Mouse (Mus musculus): Measurements from ENCODE around the gene Fbxw22. TPM values are rescaled to one million over a fixed set of nuclear protein-coding genes. Genes with fewer than 3 reads are reported as not detected.
"Not testable (repeated sequence)": the region's sequence is repeated elsewhere in the genome, so short reads cannot be mapped to it uniquely, and the experiment has no call there.

Gene Fbxw22
- not detected in 2 replicates for polyA plus RNA-seq (2015; fragmentation: Nextera tagmentation; extraction: Ambion mirVana)

DNA sequence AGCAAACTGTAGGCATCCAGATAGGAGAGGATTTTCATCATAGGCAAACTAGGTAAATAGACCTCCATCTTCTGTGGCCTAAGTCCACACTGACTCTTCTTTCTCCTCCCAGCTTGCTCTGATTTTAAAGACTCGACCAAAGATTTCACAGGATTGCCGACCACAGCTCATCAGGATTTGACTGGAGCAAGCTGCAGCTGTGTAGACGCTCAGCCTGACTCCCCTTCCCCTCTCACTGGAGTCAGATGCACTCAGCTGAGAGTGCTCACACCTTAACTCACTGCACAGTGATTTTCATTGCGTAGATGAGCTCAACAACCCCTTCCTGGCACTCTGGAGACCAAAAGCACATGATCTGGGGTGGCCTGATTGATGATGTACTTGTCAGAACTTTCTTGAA, at the start of gene Fbxw22:
TSS of gene Fbxw22 (minus strand) at position 101 of the 400 bp plus-strand sequence.
- H3K9me3 ChIP-seq; ATAC-seq (ENCODE audit: insufficient number of reproducible peaks, insufficient read depth, low FRiP score, low TSS enrichment, low read depth); H3K4me3 ChIP-seq; H3K27me3 ChIP-seq; H3K36me3 ChIP-seq; H3K27ac ChIP-seq; H3K9ac ChIP-seq; H3K4me1 ChIP-seq; H3K4me2 ChIP-seq: not testable (repeated sequence)
- 69% methylated on average over 4 of the region's 4 CpGs for WGBS

DNA sequence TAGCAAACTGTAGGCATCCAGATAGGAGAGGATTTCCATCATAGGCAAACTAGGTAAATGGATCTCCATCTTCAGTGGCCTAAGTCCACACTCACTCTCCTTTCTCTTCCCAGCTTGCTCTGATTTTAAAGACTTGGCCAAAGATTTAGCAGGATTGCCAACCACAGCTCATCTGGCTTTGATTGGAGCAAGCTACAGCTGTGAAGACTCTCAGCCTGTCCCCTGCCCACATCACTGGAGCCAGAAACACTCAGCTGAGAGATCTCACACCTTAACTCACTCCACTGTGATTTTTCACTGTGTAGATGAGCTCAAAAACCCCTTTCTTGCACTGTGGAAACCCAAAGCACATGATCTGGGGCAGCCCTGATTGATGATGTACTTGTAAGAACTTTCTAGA, 44.9 kb upstream of the Fbxw22 start, which contains the start of gene Fbxw16:
TSS of gene Fbxw16 (minus strand) at position 101 of the 400 bp plus-strand sequence.
- Histone ChIP-seq H3K4me1 (no peaks in the 10 kb centered on the region), H3K9me3 (no peaks in the 10 kb centered on the region), H3K27ac (no peak within 1 kb of the TSS), H3K36me3 (no peaks in the 10 kb centered on the region), H3K4me2 (no peak within 1 kb of the TSS), H3K9ac (no peak within 1 kb of the TSS), H3K27me3 (no peaks in the 10 kb centered on the region), H3K4me3 (no peak within 1 kb of the TSS)
- ATAC-seq (ENCODE audit: insufficient number of reproducible peaks, insufficient read depth, low FRiP score, low TSS enrichment, low read depth): no peak

DNA sequence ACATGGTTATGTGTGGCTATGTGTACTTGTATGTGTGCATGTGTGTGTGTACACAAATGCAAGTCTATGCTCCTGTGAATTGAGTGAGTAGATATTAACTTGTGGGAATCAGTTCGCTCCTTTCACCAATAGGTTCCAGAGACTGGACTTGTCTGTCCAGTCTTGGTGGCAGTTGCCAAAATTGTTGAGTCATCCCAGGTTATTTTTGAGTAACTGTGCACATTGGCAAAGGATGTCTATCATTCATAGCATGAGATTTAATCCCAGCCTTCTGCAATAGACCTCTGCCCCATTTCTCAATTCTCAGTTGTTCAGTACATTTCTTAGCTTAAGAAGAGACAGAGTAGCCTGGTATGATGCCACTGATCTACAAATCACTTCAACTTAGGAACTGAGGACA, 28.9 kb upstream of the Fbxw22 start:
- whole genome bisulfite sequencing: 81% methylated on average over 1 of the region's 1 CpGs
- no peak overlapping the region for H3K27ac ChIP-seq
- ATAC-seq (ENCODE audit: insufficient number of reproducible peaks, insufficient read depth, low FRiP score, low TSS enrichment, low read depth): no peak
- H3K9me3 ChIP-seq: no peaks in the 10 kb centered on the region
- no peaks in the 10 kb centered on the region for H3K36me3 ChIP-seq
- no peaks in the 10 kb centered on the region for H3K27me3 ChIP-seq
- no peak overlapping the region for H3K9ac ChIP-seq
- H3K4me2 ChIP-seq: no peak overlapping the region
- no peaks in the 10 kb centered on the region for H3K4me1 ChIP-seq
- H3K4me3 ChIP-seq: no peak overlapping the region

DNA sequence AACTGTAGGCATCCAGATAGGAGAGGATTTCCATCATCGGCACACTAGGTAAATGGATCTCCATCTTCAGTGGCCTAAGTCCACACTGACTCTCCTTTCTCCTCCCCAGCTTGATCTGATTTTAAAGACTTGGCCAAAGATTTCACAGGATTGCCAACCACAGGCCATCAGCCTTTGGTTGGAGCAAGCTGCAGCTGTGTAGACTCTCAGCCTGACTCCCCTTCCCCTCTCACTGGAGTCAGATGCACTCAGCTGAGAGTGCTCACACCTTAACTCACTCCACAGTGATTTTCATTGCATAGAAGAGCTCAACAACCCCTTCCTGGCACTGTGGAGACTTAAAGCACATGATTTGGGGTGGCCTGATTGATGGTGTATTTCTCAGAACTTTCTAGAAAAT, 64.5 kb downstream of the Fbxw22 start, which contains the start of gene Fbxw28:
TSS of gene Fbxw28 (minus strand) at position 101 of the 400 bp plus-strand sequence.
- H3K27ac ChIP-seq: not testable (repeated sequence)

More for the DNA sequence above, 64.5 kb downstream of the Fbxw22 start, which contains the start of gene Fbxw28:
- WGBS: no CpG with 5 or more reads among the region's 1 CpGs
- H3K27me3 ChIP-seq; H3K4me3 ChIP-seq; H3K9me3 ChIP-seq; H3K4me2 ChIP-seq; H3K9ac ChIP-seq; H3K4me1 ChIP-seq; ATAC-seq (ENCODE audit: insufficient number of reproducible peaks, insufficient read depth, low FRiP score, low TSS enrichment, low read depth); H3K36me3 ChIP-seq: not testable (repeated sequence)

Other genes starting within 250 kb of the Fbxw22 start
- not detected in 2 replicates for gene Fbxw21, start 242.3 kb downstream of the Fbxw22 start, polyA plus RNA-seq (2015; fragmentation: Nextera tagmentation; extraction: Ambion mirVana)
- not detected in 2 replicates for gene Fbxw13, start 208.3 kb downstream of the Fbxw22 start, polyA plus RNA-seq (2015; fragmentation: Nextera tagmentation; extraction: Ambion mirVana)
- gene Fbxw20, start 169.5 kb downstream of the Fbxw22 start, polyA plus RNA-seq (2015; fragmentation: Nextera tagmentation; extraction: Ambion mirVana): not detected in 2 replicates
- not detected in 2 replicates for gene Fbxw14, start 116.6 kb downstream of the Fbxw22 start, polyA plus RNA-seq (2015; fragmentation: Nextera tagmentation; extraction: Ambion mirVana)
- gene Fbxw28, start 64.6 kb downstream of the Fbxw22 start, polyA plus RNA-seq (2015; fragmentation: Nextera tagmentation; extraction: Ambion mirVana): not detected in 2 replicates
- gene Fbxw16, start 44.8 kb upstream of the Fbxw22 start, polyA plus RNA-seq (2015; fragmentation: Nextera tagmentation; extraction: Ambion mirVana): not detected in 2 replicates
- gene Fbxw19, start 91.6 kb upstream of the Fbxw22 start, polyA plus RNA-seq (2015; fragmentation: Nextera tagmentation; extraction: Ambion mirVana): not detected in 2 replicates
- not detected in 2 replicates for gene Fbxw15, start 164.0 kb upstream of the Fbxw22 start, polyA plus RNA-seq (2015; fragmentation: Nextera tagmentation; extraction: Ambion mirVana)
- 0.14 and 0.29 TPM in 2 replicates for gene Fbxw24, start 221.8 kb upstream of the Fbxw22 start, polyA plus RNA-seq (2015; fragmentation: Nextera tagmentation; extraction: Ambion mirVana)